Mouse (Mus musculus) testis, adult 2 months (tissue): Measurements from ENCODE around the gene Dusp12.

Experiments used
- CTCF ChIP-seq: fragments of 200-500 bp; IDR thresholded peaks from 2 replicates; pipeline ENCODE4 v1.5.1; 2012; ENCODE audit warnings: low read depth, mild to moderate bottlenecking, inconsistent platforms, low read length, moderate library complexity; ENCODE audit not compliant: control insufficient read depth, insufficient read depth, insufficient replicate concordance
- POLR2A ChIP-seq: fragments of 200-500 bp; IDR thresholded peaks from 2 replicates; pipeline ENCODE4 v1.6.1; 2012; ENCODE audit warnings: low read depth, mild to moderate bottlenecking, inconsistent platforms, low read length, moderate library complexity; ENCODE audit not compliant: control insufficient read depth

DNA sequence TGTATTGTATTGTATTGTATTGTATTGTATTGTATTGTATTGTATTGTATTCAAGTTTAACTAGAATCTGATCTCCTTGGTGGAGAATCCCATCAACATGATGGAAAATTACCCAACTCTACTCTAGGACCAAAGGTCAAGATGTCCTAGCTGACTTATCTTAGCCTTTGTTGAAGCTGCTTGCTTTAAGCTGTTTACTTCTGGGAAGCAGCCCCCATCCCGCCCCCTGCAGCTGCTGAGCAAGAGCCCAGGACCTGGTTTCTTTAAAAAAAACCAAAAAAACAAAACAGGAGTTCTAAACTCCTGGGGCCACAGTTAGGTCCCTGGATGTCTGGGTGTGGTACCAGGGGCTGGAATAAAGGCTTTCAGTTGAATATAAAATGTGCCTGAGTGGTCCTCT is 6.9 kb upstream of the Dusp12 start:
- no peak for TF ChIP-seq CTCF
- TF ChIP-seq POLR2A, result no peak
